Mouse (Mus musculus): ENCODE measurements around the gene Aasdh.

DNA sequence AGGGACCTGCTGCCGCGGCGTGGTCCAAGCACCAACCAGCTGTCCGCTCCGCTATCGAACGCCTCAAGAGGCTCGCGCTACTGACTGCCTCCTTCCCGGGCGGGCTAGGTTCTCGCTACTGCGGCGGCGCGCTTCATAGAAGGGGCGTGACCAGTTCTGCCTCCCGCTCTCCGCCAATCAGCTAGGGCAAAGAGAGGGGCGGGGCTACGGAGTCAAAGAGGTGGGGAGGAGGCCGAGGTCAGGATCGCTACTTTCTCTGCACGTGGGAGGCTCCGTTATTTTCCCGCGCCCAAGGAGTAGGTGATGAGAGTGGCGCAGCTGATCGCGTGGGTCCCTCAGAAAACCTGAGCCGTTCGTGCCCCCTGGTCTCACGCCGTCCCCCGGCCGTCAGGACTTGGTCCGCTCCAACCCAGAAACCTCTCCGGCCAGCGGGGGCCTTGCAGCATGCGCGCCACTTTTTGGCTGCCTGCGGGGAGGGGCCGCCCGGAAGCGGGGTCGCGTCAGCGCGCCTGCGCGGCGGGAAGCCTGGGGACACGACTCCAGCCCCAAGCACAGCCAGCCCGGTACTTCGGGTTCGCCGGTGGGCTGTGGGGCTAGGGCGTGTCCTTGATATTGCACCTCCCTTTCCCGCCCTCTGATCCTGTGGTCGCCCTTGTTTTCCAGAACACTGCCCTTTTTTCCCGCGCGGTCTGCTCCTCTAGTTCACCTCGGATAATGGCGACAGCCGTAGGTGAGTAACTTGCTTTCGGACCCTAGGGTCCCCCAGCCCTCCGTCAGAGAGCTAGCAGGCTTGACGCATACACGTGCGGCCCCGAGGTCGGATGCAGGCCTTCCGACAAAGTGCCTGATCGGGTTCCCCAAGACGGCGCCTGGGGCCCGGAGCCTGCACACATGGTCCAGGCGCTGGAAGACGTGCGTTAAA, 46.1 kb upstream of the Aasdh start, which contains the start of the genes Paics and Ppat:
- TF ChIP-seq POLR2A (IDR thresholded peaks at IDR 0.05; ENCODE audit: control insufficient read depth, extremely low read depth, insufficient read depth, low read length, poor library complexity) (peak; percentile 86; the same call in 1 of the 2 replicates), CTCF (IDR thresholded peaks at IDR 0.05; ENCODE audit: borderline replicate concordance, control insufficient read depth, extremely low read depth, insufficient read depth, low read length, poor library complexity) (no peak)
